Mouse (Mus musculus) heart, embryonic 13.5 days (tissue): ENCODE results near the gene Dand5. TPM values are rescaled to one million over a fixed set of nuclear protein-coding genes. Genes with fewer than 3 reads are reported as not detected.
A peak's percentile ranks its signal among the peaks of the same experiment; 100 is the strongest.
"Not testable (repeated sequence)": the region's sequence is repeated elsewhere in the genome, so short reads cannot be mapped to it uniquely, and the experiment has no call there.

Experiments
- ATAC-seq: fragments of 200-750 bp; cut with Nextera tagmentation; 2 replicates; pipeline ENCODE4 v1.8.0; 2017; ENCODE audit warnings: moderate TSS enrichment; ENCODE audit not compliant: insufficient number of reproducible peaks, low FRiP score, low TSS enrichment; ENCODE audit errors: extremely low read depth
- H3K27ac ChIP-seq: fragments of 300-500 bp; sonication (generic); replicated peaks from 2 replicates; pipeline ENCODE4 v1.5.1; 2015; ENCODE audit warnings: moderate library complexity, mild to moderate bottlenecking, inconsistent platforms
- H3K27me3 ChIP-seq: fragments of 300-500 bp; sonication (generic); replicated peaks from 2 replicates; pipeline ENCODE4 v1.6.1; 2015; ENCODE audit warnings: mild to moderate bottlenecking, inconsistent platforms
- H3K36me3 ChIP-seq: fragments of 300-500 bp; sonication (generic); 2 replicates; pipeline ENCODE4 v1.6.1; 2015; ENCODE audit warnings: mild to moderate bottlenecking, inconsistent platforms
- H3K4me1 ChIP-seq: fragments of 300-500 bp; sonication (generic); 2 replicates; pipeline ENCODE4 v1.6.1; 2015; ENCODE audit warnings: inconsistent platforms
- H3K4me2 ChIP-seq: fragments of 300-500 bp; sonication (generic); 2 replicates; pipeline ENCODE4 v1.6.1; 2015; ENCODE audit warnings: inconsistent platforms, mild to moderate bottlenecking, moderate library complexity
- H3K4me3 ChIP-seq: fragments of 300-500 bp; sonication (generic); 2 replicates; pipeline ENCODE4 v1.5.1; 2015; ENCODE audit warnings: moderate library complexity, mild to moderate bottlenecking, inconsistent platforms
- H3K9ac ChIP-seq: fragments of 300-500 bp; sonication (generic); 2 replicates; pipeline ENCODE4 v1.6.1; 2015; ENCODE audit warnings: inconsistent platforms, mild to moderate bottlenecking, moderate library complexity
- H3K9me3 ChIP-seq: fragments of 300-500 bp; sonication (generic); 2 replicates; pipeline ENCODE4 v1.6.1; 2016; ENCODE audit warnings: inconsistent platforms
- WGBS: fragments of 180-500 bp; shearing (Covaris S2); methylation state at CpG from one replicate; pipeline ENCODE4 v1.1.7; 2015; ENCODE audit warnings: mixed read lengths; 5-methylcytosine and 5-hydroxymethylcytosine counted together
- polyA plus RNA-seq: library from polyadenylated mRNA; unstranded; fragments of >200 nt; fragmentation: Nextera tagmentation; extraction: Ambion mirVana; gene quantifications from 2 replicates; pipeline ENCODE4 v1.2.1, GENCODE M21; 2015

Gene Dand5
- polyA plus RNA-seq, 1 experiment from 2014 or later, result 6.3 TPM

- no peaks in the 10 kb centered on the region for H3K27me3 ChIP-seq
- H3K4me2 ChIP-seq, result peak overlapping the region; percentile 76
- 55% methylated on average over 10 of the region's 10 CpGs for WGBS
- H3K4me3 ChIP-seq, result peak overlapping the region; percentile 99
- H3K27ac ChIP-seq, result peak overlapping the region; percentile 96
- H3K4me1 ChIP-seq, result peaks cover 51% of the 10 kb centered on the region
- H3K36me3 ChIP-seq, result peaks cover 46% of the 10 kb centered on the region
- no peaks in the 10 kb centered on the region for H3K9me3 ChIP-seq
- H3K9ac ChIP-seq, result peak overlapping the region; percentile 99
- no peak for ATAC-seq
These were observed 10.4 kb upstream of the Dand5 start for GRCm38 (mm10) chr8:84832759-84833742.

GRCm38 (mm10) chr8:84832034-84832717 is 9.6 kb upstream of the Dand5 start:
- under 1% methylated on average over 59 of the region's 59 CpGs for WGBS

GRCm38 (mm10) chr8:84831490-84831889 is 8.9 kb upstream of the Dand5 start, which contains the start of gene Gadd45gip1:
Gene Gadd45gip1 (plus strand): TSS chr8:84831522.
- Histone ChIP-seq H3K4me2 (peak within 1 kb of the TSS; percentile 76), H3K27ac (peak within 1 kb of the TSS; percentile 96), H3K27me3 (no peaks in the 10 kb centered on the region), H3K4me3 (peak within 1 kb of the TSS; percentile 99), H3K4me1 (peaks cover 40% of the 10 kb centered on the region), H3K9me3 (no peaks in the 10 kb centered on the region), H3K9ac (peak within 1 kb of the TSS; percentile 99), H3K36me3 (peaks cover 31% of the 10 kb centered on the region)
- no peak for ATAC-seq
- WGBS, result 57% methylated on average over 11 of the region's 11 CpGs

More at GRCm38 (mm10) chr8:84832034-84832717, 9.6 kb upstream of the Dand5 start:
- peaks cover 37% of the 10 kb centered on the region for H3K36me3 ChIP-seq
- H3K4me3 ChIP-seq, result peak overlapping the region; percentile 99
- H3K27ac ChIP-seq, result peak overlapping the region; percentile 96
- H3K27me3 ChIP-seq, result no peaks in the 10 kb centered on the region
- ATAC-seq, result peak; percentile 38; the same call in 1 of the 2 replicates
- peak overlapping the region; percentile 99 for H3K9ac ChIP-seq
- H3K4me1 ChIP-seq, result peaks cover 47% of the 10 kb centered on the region
- no peaks in the 10 kb centered on the region for H3K9me3 ChIP-seq
- peak overlapping the region; percentile 76 for H3K4me2 ChIP-seq

GRCm38 (mm10) chr8:84826518-84826917 is 3.9 kb upstream of the Dand5 start:
- peaks cover 18% of the 10 kb centered on the region for H3K4me1 ChIP-seq
- not testable (repeated sequence) for H3K9ac ChIP-seq, ATAC-seq, H3K27ac ChIP-seq, H3K27me3 ChIP-seq, H3K9me3 ChIP-seq, H3K4me2 ChIP-seq, H3K36me3 ChIP-seq, H3K4me3 ChIP-seq
- 76% methylated on average over 2 of the region's 2 CpGs for WGBS

GRCm38 (mm10) chr8:84825636-84826035 is 3.0 kb upstream of the Dand5 start:
- no peaks in the 10 kb centered on the region for H3K9me3 ChIP-seq
- WGBS, result 53% methylated on average over 4 of the region's 4 CpGs
- no peak for ATAC-seq

GRCm38 (mm10) chr8:84823653-84824052 is 1.0 kb upstream of the Dand5 start:
- ATAC-seq, result peak; percentile 53; the same call in 1 of the 2 replicates
- Histone ChIP-seq H3K27ac (no peak overlapping the region), H3K9ac (peak overlapping the region; percentile 8), H3K4me1 (peaks cover 19% of the 10 kb centered on the region), H3K4me2 (peak overlapping the region; percentile 61), H3K4me3 (0 out of 2 replicates have a peak overlapping the region, but pooled peaks have one; percentile 17), H3K9me3 (no peaks in the 10 kb centered on the region), H3K36me3 (no peaks in the 10 kb centered on the region), H3K27me3 (no peaks in the 10 kb centered on the region)
- WGBS, result 2% methylated on average over 18 of the region's 18 CpGs

More at GRCm38 (mm10) chr8:84825636-84826035, 3.0 kb upstream of the Dand5 start:
- Histone ChIP-seq H3K36me3 (no peaks in the 10 kb centered on the region), H3K27ac (no peak overlapping the region), H3K9ac (no peak overlapping the region), H3K4me3 (no peak overlapping the region), H3K4me2 (no peak overlapping the region), H3K27me3 (no peaks in the 10 kb centered on the region), H3K4me1 (peaks cover 19% of the 10 kb centered on the region)

- no peak overlapping the region for H3K4me3 ChIP-seq
- peaks cover 39% of the 10 kb centered on the region for H3K27me3 ChIP-seq
- ATAC-seq, result no peak
- no peaks in the 10 kb centered on the region for H3K9me3 ChIP-seq
- peaks cover 23% of the 10 kb centered on the region for H3K4me1 ChIP-seq
- H3K9ac ChIP-seq, result no peak overlapping the region
- 0 out of 2 replicates have a peak, but pooled peaks cover 3% of the 10 kb centered on the region for H3K36me3 ChIP-seq
- no peak overlapping the region for H3K27ac ChIP-seq
- no peak overlapping the region for H3K4me2 ChIP-seq
- WGBS, result 65% methylated on average over 17 of the region's 17 CpGs
These were observed 6.5 kb downstream of the Dand5 start for GRCm38 (mm10) chr8:84816117-84816516.

GRCm38 (mm10) chr8:84815547-84815946 is 7.1 kb downstream of the Dand5 start:
- H3K9me3 ChIP-seq, result no peaks in the 10 kb centered on the region
- H3K4me3 ChIP-seq, result no peak overlapping the region
- no peak overlapping the region for H3K27ac ChIP-seq
- 11% methylated on average over 9 of the region's 9 CpGs for WGBS
- no peak for ATAC-seq
- peaks cover 41% of the 10 kb centered on the region for H3K27me3 ChIP-seq
- peaks cover 25% of the 10 kb centered on the region for H3K4me1 ChIP-seq
- H3K36me3 ChIP-seq, result 0 out of 2 replicates have a peak, but pooled peaks cover 3% of the 10 kb centered on the region
- no peak overlapping the region for H3K9ac ChIP-seq
- H3K4me2 ChIP-seq, result no peak overlapping the region

- Histone ChIP-seq H3K27ac (no peak overlapping the region), H3K9me3 (no peaks in the 10 kb centered on the region), H3K27me3 (peaks cover 42% of the 10 kb centered on the region), H3K36me3 (0 out of 2 replicates have a peak, but pooled peaks cover 3% of the 10 kb centered on the region), H3K4me2 (no peak overlapping the region), H3K9ac (peak overlapping the region; percentile 54; the same call in 1 of the 2 replicates), H3K4me1 (peaks cover 27% of the 10 kb centered on the region), H3K4me3 (no peak overlapping the region)
- WGBS, result 35% methylated on average over 19 of the region's 19 CpGs
- no peak for ATAC-seq
These were observed 7.8 kb downstream of the Dand5 start for GRCm38 (mm10) chr8:84814555-84815441.

GRCm38 (mm10) chr8:84814240-84814554 is 8.4 kb downstream of the Dand5 start:
- H3K4me3 ChIP-seq, result no peak overlapping the region
- H3K36me3 ChIP-seq, result 0 out of 2 replicates have a peak, but pooled peaks cover 3% of the 10 kb centered on the region
- H3K9me3 ChIP-seq, result no peaks in the 10 kb centered on the region
- H3K27me3 ChIP-seq, result peaks cover 47% of the 10 kb centered on the region
- no peak overlapping the region for H3K9ac ChIP-seq
- H3K4me2 ChIP-seq, result no peak overlapping the region
- H3K4me1 ChIP-seq, result peaks cover 27% of the 10 kb centered on the region
- ATAC-seq, result no peak
- WGBS, result 81% methylated on average over 11 of the region's 11 CpGs
- no peak overlapping the region for H3K27ac ChIP-seq
